ENCODE assay signal across 39 mouse cellular contexts in genomic region chr7:102718970-102719369, GRCm38 (mm10). TPM values are rescaled to one million over a fixed set of nuclear protein-coding genes. Genes with fewer than 3 reads are reported as not detected.
"Had no signal": no experiment of that assay in that cellular context is flagged by ENCODE, and none has a peak within 500 bp of the region (broad histone marks: within the 10 kb centered on the region; RNA-seq: fewer than 3 reads in every experiment).

Gene Olfr33, minus strand, starts transcription at chr7:102719070.

- H3K9me3 ChIP-seq: limb, embryonic 10.5 days; limb, embryonic 12.5 days; limb, embryonic 13.5 days; limb, embryonic 15.5 days; liver, embryonic 12.5 days; liver, embryonic 13.5 days; liver, embryonic 15.5 days; lung, embryonic 15.5 days; megakaryocyte, embryonic 14.5 days; midbrain, embryonic 10.5 days; midbrain, embryonic 12.5 days; midbrain, embryonic 13.5 days; midbrain, embryonic 15.5 days; neural tube, embryonic 12.5 days had no signal

- H3K4me3 ChIP-seq: limb, embryonic 10.5 days; limb, embryonic 12.5 days; limb, embryonic 13.5 days; limb, embryonic 15.5 days; liver, embryonic 12.5 days; liver, embryonic 13.5 days; liver, embryonic 15.5 days; lung, embryonic 15.5 days; megakaryocyte, embryonic 14.5 days; midbrain, embryonic 10.5 days; midbrain, embryonic 12.5 days; midbrain, embryonic 13.5 days; midbrain, embryonic 15.5 days; myocyte; neural tube, embryonic 12.5 days had no signal

- ATAC-seq: liver, embryonic 12.5 days; liver, postnatal 0 days; lung, postnatal 0 days; midbrain, embryonic 13.5 days; midbrain, embryonic 15.5 days; midbrain, embryonic 16.5 days had no signal

- H3K36me3 ChIP-seq: limb, embryonic 10.5 days; limb, embryonic 12.5 days; limb, embryonic 13.5 days; limb, embryonic 15.5 days; liver, embryonic 12.5 days; liver, embryonic 13.5 days; liver, embryonic 15.5 days; lung, embryonic 15.5 days; midbrain, embryonic 10.5 days; midbrain, embryonic 12.5 days; midbrain, embryonic 13.5 days; midbrain, embryonic 15.5 days; neural tube, embryonic 12.5 days had no signal

- H3K9ac ChIP-seq: limb, embryonic 12.5 days; limb, embryonic 13.5 days; limb, embryonic 15.5 days; liver, embryonic 12.5 days; liver, embryonic 13.5 days; liver, embryonic 14.5 days; liver, embryonic 15.5 days; liver, postnatal 0 days; lung, embryonic 14.5 days; lung, embryonic 15.5 days; midbrain, embryonic 12.5 days; midbrain, embryonic 13.5 days; midbrain, embryonic 15.5 days; neural tube, embryonic 12.5 days had no signal

- H3K4me1 ChIP-seq: limb, embryonic 10.5 days; limb, embryonic 12.5 days; limb, embryonic 13.5 days; limb, embryonic 15.5 days; liver, embryonic 12.5 days; liver, embryonic 13.5 days; liver, embryonic 15.5 days; lung, embryonic 15.5 days; megakaryocyte, embryonic 14.5 days; midbrain, embryonic 10.5 days; midbrain, embryonic 12.5 days; midbrain, embryonic 13.5 days; midbrain, embryonic 15.5 days; neural tube, embryonic 12.5 days had no signal

- H3K27me3 ChIP-seq: limb, embryonic 12.5 days; limb, embryonic 13.5 days; limb, embryonic 15.5 days; liver, embryonic 12.5 days; liver, embryonic 13.5 days; liver, embryonic 15.5 days; lung, embryonic 15.5 days; megakaryocyte, embryonic 14.5 days; midbrain, embryonic 12.5 days; midbrain, embryonic 13.5 days; midbrain, embryonic 15.5 days; neural tube, embryonic 12.5 days had no signal

- H3K4me2 ChIP-seq: limb, embryonic 12.5 days; limb, embryonic 13.5 days; limb, embryonic 15.5 days; liver, embryonic 11.5 days; liver, embryonic 12.5 days; liver, embryonic 13.5 days; liver, embryonic 15.5 days; lung, embryonic 14.5 days; lung, embryonic 15.5 days; midbrain, embryonic 11.5 days; midbrain, embryonic 12.5 days; midbrain, embryonic 13.5 days; midbrain, embryonic 15.5 days; neural tube, embryonic 12.5 days had no signal

- H3K27ac ChIP-seq: limb, embryonic 10.5 days; limb, embryonic 12.5 days; limb, embryonic 13.5 days; limb, embryonic 15.5 days; liver, embryonic 12.5 days; liver, embryonic 13.5 days; liver, embryonic 14.5 days; liver, embryonic 15.5 days; lung, embryonic 15.5 days; macrophage; midbrain, embryonic 10.5 days; midbrain, embryonic 12.5 days; midbrain, embryonic 13.5 days; midbrain, embryonic 15.5 days; neural tube, embryonic 12.5 days had no signal

- DNase-seq: left cerebral cortex, postnatal 4 days; liver; liver, embryonic 13.5 days; liver, postnatal 0 days; lung, adult 18-20 months; lung, adult 2 months; lung, embryonic 14.5 days; lung, postnatal 10 days; lung, postnatal 14 days; lung, postnatal 36 days; lung, postnatal 4 days; midbrain, embryonic 14.5 days had no signal

RNA-seq across cellular contexts. Expression of gene Olfr33, which starts in this region (rescaled TPM):
- polyA plus RNA-seq: limb, embryonic 10.5 days; limb, embryonic 11.5 days; limb, embryonic 12.5 days; limb, embryonic 13.5 days; limb, embryonic 14.5 days; limb, embryonic 15.5 days; liver, adult 2 months; liver, embryonic 11.5 days; liver, embryonic 12.5 days; liver, embryonic 13.5 days; liver, embryonic 14.5 days; liver, embryonic 15.5 days; liver, embryonic 16.5 days; liver, postnatal 0 days; lung, adult 2 months; lung, embryonic 14.5 days; lung, embryonic 15.5 days; lung, embryonic 16.5 days; lung, postnatal 0 days; macrophage; midbrain, embryonic 10.5 days; midbrain, embryonic 11.5 days; midbrain, embryonic 12.5 days; midbrain, embryonic 13.5 days; midbrain, embryonic 14.5 days; midbrain, embryonic 15.5 days; midbrain, embryonic 16.5 days; midbrain, postnatal 0 days; myocyte; neural tube, embryonic 11.5 days had no signal
